In genomic region chr1:19217391-19217790, GRCm38 (mm10) we compare ENCODE assay signal across 13 mouse cellular contexts. TPM values are rescaled to one million over a fixed set of nuclear protein-coding genes. Genes with fewer than 3 reads are reported as not detected.
DNase-seq lines count a peak whose midpoint lies in the region; ATAC-seq and TF ChIP-seq lines count a peak whose summit lies in the region.
"Had no signal": no experiment of that assay in that cellular context is flagged by ENCODE, and none has a peak within 500 bp of the region (broad histone marks: within the 10 kb centered on the region; RNA-seq: fewer than 3 reads in every experiment).

No protein-coding gene starts in this region.

- no peak overlapping the region for H3K27ac ChIP-seq in kidney, embryonic 15.5 days
- no peak overlapping the region for H3K27ac ChIP-seq in forebrain, postnatal 0 days (ENCODE audit: low read depth, low read length)
- 0 out of 2 replicates have a peak overlapping the region, but pooled peaks have one; percentile 15 for H3K27ac ChIP-seq in midbrain, embryonic 12.5 days (replicated peaks)
- H3K27ac ChIP-seq: heart, embryonic 15.5 days; liver, embryonic 14.5 days had no signal

- no peaks in the 10 kb centered on the region for H3K4me1 ChIP-seq in kidney, embryonic 15.5 days
- no peaks in the 10 kb centered on the region for H3K4me1 ChIP-seq in forebrain, postnatal 0 days (ENCODE audit: insufficient read depth)
- H3K4me1 ChIP-seq in midbrain, embryonic 12.5 days, result no peaks in the 10 kb centered on the region; the same call in 1 of the 2 replicates
- H3K4me1 ChIP-seq: heart, embryonic 15.5 days had no signal

- no peaks in the 10 kb centered on the region for H3K36me3 ChIP-seq in kidney, embryonic 15.5 days
- H3K36me3 ChIP-seq in forebrain, postnatal 0 days (ENCODE audit: insufficient read depth), result no peaks in the 10 kb centered on the region
- no peaks in the 10 kb centered on the region for H3K36me3 ChIP-seq in midbrain, embryonic 12.5 days
- H3K36me3 ChIP-seq: heart, embryonic 15.5 days had no signal

- no peak for TF ChIP-seq CTCF in forebrain, postnatal 0 days (IDR thresholded peaks at IDR 0.05; ENCODE audit: low read depth)

- DNase-seq in kidney, postnatal 25 days, result no peak
- no peak for DNase-seq in forebrain, postnatal 0 days
- DNase-seq in retina, postnatal 1 day, result peak; percentile 87
- no peak for DNase-seq in gastrocnemius, postnatal 25 days
- DNase-seq in cerebellum, adult 11 months, result no peak
- DNase-seq in thymus, postnatal 14 days, result no peak
- DNase-seq: gastrocnemius, postnatal 36 days; kidney, adult 18-20 months had no signal

- H3K9me3 ChIP-seq in kidney, embryonic 15.5 days (replicated peaks), result no peaks in the 10 kb centered on the region
- H3K9me3 ChIP-seq in forebrain, postnatal 0 days (ENCODE audit: low read length), result no peaks in the 10 kb centered on the region
- H3K9me3 ChIP-seq in midbrain, embryonic 12.5 days, result no peaks in the 10 kb centered on the region
- H3K9me3 ChIP-seq: heart, embryonic 15.5 days had no signal

- no peak overlapping the region for H3K4me3 ChIP-seq in kidney, embryonic 15.5 days (replicated peaks)
- no peak overlapping the region for H3K4me3 ChIP-seq in forebrain, postnatal 0 days (ENCODE audit: low read depth, low read length)
- peak overlapping the region; percentile 21 for H3K4me3 ChIP-seq in midbrain, embryonic 12.5 days
- H3K4me3 ChIP-seq: heart, embryonic 15.5 days had no signal

- H3K27me3 ChIP-seq in kidney, embryonic 15.5 days, result peaks cover 92% of the 10 kb centered on the region
- H3K27me3 ChIP-seq in forebrain, postnatal 0 days (ENCODE audit: insufficient read depth, low read length), result peaks cover 94% of the 10 kb centered on the region
- H3K27me3 ChIP-seq in midbrain, embryonic 12.5 days, result peaks cover 87% of the 10 kb centered on the region

- WGBS in kidney, embryonic 15.5 days, result 7% methylated on average over 16 of the region's 16 CpGs
- 3% methylated on average over 16 of the region's 16 CpGs for WGBS in forebrain, postnatal 0 days
- 1% methylated on average over 16 of the region's 16 CpGs for WGBS in midbrain, embryonic 12.5 days

- H3K4me2 ChIP-seq in kidney, embryonic 15.5 days, result peak overlapping the region; percentile 29; the same call in 1 of the 2 replicates
- no peak overlapping the region for H3K4me2 ChIP-seq in forebrain, postnatal 0 days (ENCODE audit: low read depth)
- peak overlapping the region; percentile 30 for H3K4me2 ChIP-seq in midbrain, embryonic 12.5 days (replicated peaks)
- H3K4me2 ChIP-seq: heart, embryonic 15.5 days had no signal

- ATAC-seq in kidney, embryonic 15.5 days (replicated peaks; ENCODE audit: low FRiP score), result no peak
- peak; percentile 14; the same call in 1 of the 2 replicates for ATAC-seq in forebrain, postnatal 0 days
- no peak for ATAC-seq in midbrain, embryonic 12.5 days (ENCODE audit: low FRiP score, low read depth)

- no peak overlapping the region for H3K9ac ChIP-seq in kidney, embryonic 15.5 days
- H3K9ac ChIP-seq in forebrain, postnatal 0 days, result no peak overlapping the region
- no peak overlapping the region for H3K9ac ChIP-seq in midbrain, embryonic 12.5 days (replicated peaks)
- H3K9ac ChIP-seq: heart, embryonic 15.5 days; liver, embryonic 14.5 days had no signal

RNA-seq across cellular contexts. Expression of gene Tfap2b, which starts 8.7 kb away (rescaled TPM):
- 55.7 and 57.6 TPM in 2 replicates for polyA plus RNA-seq in kidney, embryonic 15.5 days (2015; fragmentation: Nextera tagmentation; extraction: Ambion mirVana)
- total RNA-seq in forebrain, postnatal 0 days (2014; rRNA removed), result 1.0 and 1.6 TPM in 2 replicates
- polyA plus RNA-seq in forebrain, postnatal 0 days (2015; fragmentation: Nextera tagmentation; extraction: Ambion mirVana), result 1.5 and 1.8 TPM in 2 replicates
- 93.3 and 100 TPM in 2 replicates for polyA plus RNA-seq in midbrain, embryonic 12.5 days (2016; fragmentation: Nextera tagmentation; extraction: Ambion mirVana)
- not detected for total RNA-seq in gastrocnemius, postnatal 25 days (2021)
- total RNA-seq: gastrocnemius, postnatal 36 days; megakaryocyte progenitor cell, adult 5-6 weeks had no signal

Comparison
In these comparisons a context has a peak if more than half of its experiments do, and no peak if none do; other contexts are left out.
1. RNA of gene Tfap2b, which starts 8.7 kb away (polyA plus RNA-seq): 93.3 to 100 TPM in midbrain, embryonic 12.5 days and 55.7 to 57.6 TPM in kidney, embryonic 15.5 days; 1.5 to 1.8 TPM in forebrain, postnatal 0 days; every median in the first group is over 10 times any median in the second.